Mouse (Mus musculus): ENCODE results near the gene Lamb3.

Gene Lamb3

DNA sequence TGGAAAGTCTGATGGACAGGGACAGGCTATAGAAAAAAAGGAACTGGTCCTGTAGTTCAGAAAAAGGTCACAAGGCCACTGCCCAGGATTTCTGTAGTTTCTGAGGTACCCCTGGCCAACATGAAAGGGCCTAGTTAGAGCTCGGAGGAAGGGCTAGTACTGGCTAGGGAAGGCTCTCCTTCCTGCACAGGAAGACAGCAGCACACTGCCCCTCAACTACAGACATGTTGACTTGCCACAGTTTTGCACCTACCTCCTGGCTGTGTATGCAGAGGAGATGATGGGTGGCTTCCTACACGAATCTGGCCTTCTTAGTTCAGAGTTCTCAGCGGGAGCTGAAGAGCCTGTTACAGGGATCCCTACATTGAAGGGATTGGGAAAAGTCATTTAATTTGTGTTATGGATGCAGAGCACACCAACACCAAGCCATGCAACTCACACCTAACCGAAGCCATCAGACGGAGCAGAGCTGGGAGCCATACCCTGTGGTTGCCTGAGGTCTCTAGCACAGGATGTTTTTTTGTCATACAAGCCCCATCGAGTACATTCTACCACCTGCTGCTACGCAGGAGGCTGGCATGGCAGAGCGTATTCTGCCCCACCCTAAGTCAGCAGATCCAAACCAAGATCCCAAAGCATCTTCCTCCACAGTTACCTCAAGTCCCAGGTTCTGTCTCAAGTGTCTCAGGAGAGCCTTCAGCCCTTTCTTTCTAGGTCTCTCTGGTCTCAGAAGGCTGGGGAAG, 6.7 kb upstream of the Lamb3 start:
- in situ Hi-C loops (cut with MboI, MseI): no loop called here

GRCm38 (mm10) chr1:193201383-193201778, 6.1 kb upstream of the Lamb3 start, which contains the start of gene Traf3ip3:
Traf3ip3 (minus strand) TSS chr1:193201703.
- in situ Hi-C loops (cut with MboI, MseI): no loop called here

GRCm38 (mm10) chr1:193203821-193204220, 3.7 kb upstream of the Lamb3 start:
- in situ Hi-C loops (cut with MboI, MseI): no loop called here

GRCm38 (mm10) chr1:193205431-193205830, 2.1 kb upstream of the Lamb3 start:
- in situ Hi-C loops (cut with MboI, MseI): loop anchor here (5.0 kb wide), 1 partner anchor 172 kb away; no protein-coding TSS in a partner anchor

- in situ Hi-C loops (cut with MboI, MseI): loop anchor here (5.0 kb wide), 1 partner anchor 169 kb away; no protein-coding TSS in a partner anchor
Measured at GRCm38 (mm10) chr1:193208178-193208577, 679 bp downstream of the Lamb3 start.

DNA sequence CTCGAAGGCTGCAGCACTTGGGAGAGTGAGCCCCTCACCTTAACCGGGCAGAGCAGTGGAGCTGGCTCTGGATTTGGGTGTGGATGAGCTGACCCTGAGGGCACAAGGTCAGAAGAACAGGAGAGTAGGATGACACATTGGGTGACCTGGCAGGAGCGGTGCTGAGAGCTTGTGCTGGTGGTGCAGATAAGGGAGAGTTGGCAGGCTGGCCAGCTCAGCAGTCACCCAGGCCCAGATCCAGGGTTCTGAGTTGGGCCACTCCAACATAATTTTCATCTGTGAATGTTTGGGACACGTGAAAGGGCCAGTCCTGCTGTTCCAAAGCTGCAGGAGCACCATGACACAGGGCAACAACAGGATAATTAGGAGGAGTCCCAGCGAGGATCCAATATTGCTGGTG, 3.9 kb downstream of the Lamb3 start:
- in situ Hi-C loops (cut with MboI, MseI): no loop called here

GRCm38 (mm10) chr1:193214053-193214452, 6.6 kb downstream of the Lamb3 start:
- in situ Hi-C loops (cut with MboI, MseI): no loop called here

DNA sequence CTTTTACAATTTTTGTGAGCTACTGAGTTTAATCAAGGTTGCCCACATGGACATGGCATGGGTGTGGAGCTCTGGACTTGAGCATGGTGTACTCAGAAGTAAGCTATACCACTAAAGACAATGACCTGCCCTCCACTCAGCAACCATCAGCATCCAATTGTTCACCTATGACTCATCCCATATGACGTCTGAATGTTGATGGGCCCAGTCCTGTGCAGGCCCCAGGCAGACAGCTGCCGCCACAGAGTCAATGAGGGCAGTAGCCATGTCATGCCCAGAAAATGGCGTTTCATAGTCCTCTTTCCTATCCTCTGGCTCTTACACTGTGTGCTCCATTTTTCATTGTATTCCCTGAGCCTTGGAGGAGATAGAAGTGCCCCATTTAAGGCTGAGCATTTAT, 8.5 kb downstream of the Lamb3 start:
- in situ Hi-C loops (cut with MboI, MseI): no loop called here

DNA sequence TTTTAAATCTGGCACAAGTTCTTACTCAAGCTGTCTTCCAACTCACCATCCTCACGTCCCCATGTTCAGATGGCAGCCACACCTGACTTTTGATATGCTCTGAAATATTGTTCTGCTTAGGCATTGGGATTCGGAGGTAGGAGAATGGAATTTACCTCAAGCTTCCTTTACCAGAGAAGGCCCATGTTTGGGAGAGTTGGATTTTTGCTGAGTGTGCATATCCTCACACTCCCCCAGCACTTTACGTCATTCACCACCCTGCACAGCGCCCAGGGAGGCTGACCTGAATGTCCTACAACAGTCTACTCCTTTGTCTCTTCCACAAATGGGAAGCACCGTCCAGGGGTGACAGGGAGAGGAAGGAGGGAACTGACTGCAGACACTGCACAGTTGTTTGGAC, 12.9 kb downstream of the Lamb3 start:
- in situ Hi-C loops (cut with MboI, MseI): no loop called here

DNA sequence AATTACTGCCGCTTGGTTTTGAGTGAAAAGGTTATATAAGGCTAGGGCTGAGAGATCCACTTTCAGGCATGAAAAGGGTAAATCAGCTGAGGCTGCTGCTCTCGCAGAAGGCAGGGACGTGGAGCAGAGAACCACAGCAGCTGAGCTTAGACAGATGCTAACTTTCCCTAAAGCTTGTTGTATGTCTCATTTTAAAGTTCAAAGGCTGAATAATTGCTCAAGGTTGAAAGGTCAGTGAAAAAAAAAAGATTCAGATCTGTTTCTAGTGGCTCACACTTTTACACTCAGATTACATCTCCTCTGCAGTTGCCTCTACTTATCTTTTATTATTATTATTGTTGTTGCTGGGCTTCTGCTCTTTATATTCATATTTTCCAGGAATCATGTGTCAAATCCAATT, 18.0 kb downstream of the Lamb3 start:
- in situ Hi-C loops (cut with MboI, MseI): no loop called here

DNA sequence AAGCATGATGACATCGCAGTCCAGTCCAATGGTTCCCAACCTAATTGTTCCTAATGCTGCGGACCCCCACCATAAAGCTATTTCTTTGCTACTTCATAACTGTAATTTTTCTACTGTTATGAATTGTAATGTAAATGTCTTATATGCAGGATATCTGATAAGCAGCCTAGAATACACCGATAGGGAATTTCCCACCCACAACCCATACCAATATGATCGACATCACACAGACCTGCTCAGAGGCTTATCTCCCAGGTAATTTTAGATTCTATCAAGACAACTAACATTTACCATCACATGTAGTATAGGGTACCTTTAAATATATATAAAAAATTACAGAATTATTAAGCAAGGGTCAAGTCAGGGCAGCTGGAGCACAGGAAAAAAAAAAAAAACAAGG, 18.6 kb downstream of the Lamb3 start:
- in situ Hi-C loops (cut with MboI, MseI): no loop called here

DNA sequence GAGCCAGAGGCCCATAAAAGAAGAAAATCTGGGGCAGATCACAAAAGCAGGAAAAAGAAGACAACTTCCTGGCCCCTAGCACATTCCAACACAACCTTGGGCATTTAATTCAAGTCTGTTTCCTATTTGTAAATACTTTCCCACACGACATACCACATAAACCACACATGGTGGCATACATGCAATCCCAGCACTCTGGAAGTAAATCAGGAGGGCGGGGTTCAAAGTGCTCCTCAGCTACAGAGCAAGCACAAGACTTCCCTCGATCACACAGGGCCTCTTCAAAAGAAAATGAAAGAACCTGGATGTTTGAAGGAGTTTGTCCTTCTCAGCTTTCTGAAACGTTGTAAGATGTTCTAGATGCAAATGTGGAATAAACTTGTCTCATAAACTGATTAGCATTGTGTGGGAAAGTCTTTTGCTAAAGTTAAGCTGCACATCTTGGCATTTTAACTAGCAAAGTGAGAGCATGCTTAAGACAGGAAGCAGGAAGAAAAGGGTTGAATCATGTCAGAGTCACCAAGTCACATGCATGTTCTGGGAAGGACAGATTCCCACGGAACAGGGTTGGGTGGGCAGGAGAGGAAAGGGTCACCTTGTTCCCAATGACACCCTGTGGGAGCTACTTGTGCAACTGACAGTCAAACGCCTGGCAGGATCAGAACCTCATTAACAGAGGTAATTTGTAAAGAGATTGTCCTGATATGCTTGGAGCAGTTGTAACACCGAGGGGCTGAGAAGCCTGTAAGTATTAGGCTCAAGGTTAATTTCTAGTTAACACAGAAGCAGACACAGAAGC, 19.4 kb downstream of the Lamb3 start:
- in situ Hi-C loops (cut with MboI, MseI): no loop called here

GRCm38 (mm10) chr1:193227537-193227936, 20.0 kb downstream of the Lamb3 start:
- in situ Hi-C loops (cut with MboI, MseI): no loop called here

DNA sequence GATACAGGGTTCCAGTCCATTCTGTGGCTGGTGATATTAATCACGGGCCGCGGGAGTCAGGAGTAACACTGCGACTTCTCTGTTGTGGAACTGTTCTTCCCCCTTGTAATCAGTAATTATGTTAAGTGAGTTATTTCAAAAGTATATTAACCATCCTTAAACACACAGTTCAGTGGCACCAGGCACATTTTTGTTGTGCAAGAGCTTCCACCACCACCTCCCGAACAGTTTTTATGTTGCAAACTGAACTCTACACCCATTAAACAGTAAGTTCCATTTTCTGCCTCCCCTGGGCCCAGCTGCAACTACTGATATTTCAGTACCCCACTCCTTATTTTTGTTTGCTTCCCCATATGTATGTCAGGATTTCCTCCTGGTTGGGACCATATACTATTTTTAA, 22.1 kb downstream of the Lamb3 start:
- in situ Hi-C loops (cut with MboI, MseI): no loop called here

DNA sequence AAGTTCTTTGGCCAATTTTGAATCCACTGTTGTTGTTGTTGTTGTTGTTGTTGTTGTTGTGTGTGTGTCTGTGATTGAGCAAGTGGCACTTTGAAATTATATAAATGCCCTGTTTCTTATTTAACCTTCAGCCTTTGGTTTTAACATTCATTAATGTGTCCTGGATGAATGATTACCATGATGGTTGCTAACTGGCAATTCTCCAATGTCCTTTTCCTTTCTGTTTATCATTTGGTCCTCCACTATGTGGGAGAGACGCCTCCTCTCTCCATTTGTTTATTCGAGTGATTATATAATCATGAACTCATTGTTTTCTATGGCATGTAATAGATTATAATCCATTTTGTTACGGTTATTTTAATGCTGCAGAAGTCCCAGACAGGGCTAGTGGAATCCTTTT, 23.0 kb downstream of the Lamb3 start:
- in situ Hi-C loops (cut with MboI, MseI): no loop called here

GRCm38 (mm10) chr1:193230935-193231334, 23.4 kb downstream of the Lamb3 start:
- in situ Hi-C loops (cut with MboI, MseI): no loop called here

DNA sequence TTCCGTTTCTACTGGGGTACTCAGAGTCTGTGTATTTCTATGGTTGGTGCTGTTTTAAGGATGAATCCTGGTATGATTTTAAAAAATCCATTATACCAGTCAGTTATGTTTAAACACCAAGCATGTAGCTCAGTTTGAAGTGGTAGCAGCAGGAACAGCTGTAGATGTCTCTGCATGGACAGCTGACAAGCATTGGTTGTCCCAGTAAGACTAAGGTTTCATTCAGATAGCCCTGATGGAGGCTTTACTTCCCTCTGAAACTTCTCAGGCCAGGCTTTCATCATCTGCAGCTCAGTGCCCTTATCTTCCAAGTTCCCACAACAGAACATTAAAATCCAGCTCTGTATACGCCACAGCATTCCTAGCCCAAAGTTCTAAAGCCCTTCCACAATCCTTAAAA, 25.2 kb downstream of the Lamb3 start:
- in situ Hi-C loops (cut with MboI, MseI): no loop called here

- in situ Hi-C loops (cut with MboI, MseI): no loop called here
Measured at GRCm38 (mm10) chr1:193234130-193234645, 26.7 kb downstream of the Lamb3 start.

DNA sequence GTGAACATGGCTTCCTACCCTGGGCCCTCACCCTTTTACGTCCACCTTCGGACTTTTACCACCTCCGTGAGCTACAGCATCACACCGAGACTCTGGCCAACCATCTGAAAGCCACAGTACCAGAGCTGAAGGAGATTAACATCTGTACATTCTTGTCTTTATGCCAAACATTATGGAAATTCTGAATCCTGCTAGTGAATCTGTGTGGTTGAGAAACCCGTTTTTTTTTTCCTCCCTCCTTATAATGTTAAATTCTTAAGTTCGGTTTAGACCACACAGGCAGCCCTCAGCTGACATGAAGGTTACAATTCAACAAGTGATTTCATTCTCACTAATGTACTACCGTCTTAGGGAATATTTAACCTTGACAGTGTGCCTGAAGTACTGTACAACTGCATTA, 27.4 kb downstream of the Lamb3 start:
- in situ Hi-C loops (cut with MboI, MseI): no loop called here

GRCm38 (mm10) chr1:193238426-193238825, 30.9 kb downstream of the Lamb3 start:
- in situ Hi-C loops (cut with MboI, MseI): no loop called here

- in situ Hi-C loops (cut with MboI, MseI): no loop called here
Measured at GRCm38 (mm10) chr1:193241436-193241835, 33.9 kb downstream of the Lamb3 start.

GRCm38 (mm10) chr1:193242238-193242637, 34.7 kb downstream of the Lamb3 start:
- in situ Hi-C loops (cut with MboI, MseI): no loop called here

- in situ Hi-C loops (cut with MboI, MseI): no loop called here
Measured at GRCm38 (mm10) chr1:193242863-193243262, 35.4 kb downstream of the Lamb3 start.

Data from T-helper 1 cell (primary cell).